Mouse (Mus musculus) left cerebral cortex, adult 2 months (tissue): Measurements from ENCODE around the gene Zbtb40. TPM values are rescaled to one million over a fixed set of nuclear protein-coding genes. Genes with fewer than 3 reads are reported as not detected.

Experiments used
- DNase-seq, 2 experiments: peaks; one replicate each; pipeline ENCODE4 v3.0.0; 2021 to 2022; ENCODE audit warnings: low spot score in 2 of 2, mixed read lengths in 1 of 2; ENCODE audit errors: extremely low spot score in 1 of 2
- H3K27ac ChIP-seq: fragments of 200-600 bp; 2 replicates; pipeline ENCODE4 v1.8.1; 2022
- H3K4me3 ChIP-seq: fragments of 200-600 bp; 2 replicates; pipeline ENCODE4 v1.8.1; 2022
- CTCF ChIP-seq: fragments of 200-600 bp; IDR thresholded peaks from 2 replicates; pipeline ENCODE4 v1.8.1; 2022; ENCODE audit warnings: antibody characterized with exemption, mild to moderate bottlenecking, moderate library complexity
- intact Hi-C: fragments of 180-260 bp; cut with DNase I; formaldehyde crosslinking; loops from one replicate; pipeline ENCODE4 v1.15.1; 2025
- total RNA-seq, 2 experiments: library from RNA; stranded (reverse); gene quantifications; 2 replicates each; pipeline ENCODE4 v1.2.3; 2021

Gene Zbtb40
- total RNA-seq, 2 experiments from 2014 or later, result 13.7 to 15.7 TPM

- no peak for DNase-seq
- intact Hi-C loops, result no loop called here
- no peak for TF ChIP-seq CTCF
- Histone ChIP-seq H3K27ac (no peak overlapping the region), H3K4me3 (no peak overlapping the region)
These were observed 50.2 kb downstream of the Zbtb40 start for GRCm38 (mm10) chr4:136998371-136998770.

- no peak for DNase-seq
- intact Hi-C loops, result no loop called here
- H3K4me3 ChIP-seq, result no peak overlapping the region
- no peak for TF ChIP-seq CTCF
- no peak overlapping the region for H3K27ac ChIP-seq
These were observed 50.8 kb downstream of the Zbtb40 start for GRCm38 (mm10) chr4:136997723-136998345.

- no peak for TF ChIP-seq CTCF
- Histone ChIP-seq H3K27ac (no peak overlapping the region), H3K4me3 (no peak overlapping the region)
- intact Hi-C loops, result no loop called here
- no peak for DNase-seq
These were observed 51.7 kb downstream of the Zbtb40 start for GRCm38 (mm10) chr4:136996933-136997332.

- DNase-seq, result no peak
- no peak for TF ChIP-seq CTCF
- no peak overlapping the region for H3K4me3 ChIP-seq
- no peak overlapping the region for H3K27ac ChIP-seq
- intact Hi-C loops, result no loop called here
These were observed 53.2 kb downstream of the Zbtb40 start for GRCm38 (mm10) chr4:136995361-136995760.

- H3K4me3 ChIP-seq, result no peak overlapping the region
- intact Hi-C loops, result loop anchor here (2.0 to 5.0 kb wide), 2 partner anchors 87 to 305 kb away; no protein-coding TSS in a partner anchor
- DNase-seq, result no peak
- TF ChIP-seq CTCF, result peak; percentile 9
- no peak overlapping the region for H3K27ac ChIP-seq
These were observed 66.5 kb downstream of the Zbtb40 start for GRCm38 (mm10) chr4:136981993-136982695.

GRCm38 (mm10) chr4:136981347-136981746, 67.3 kb downstream of the Zbtb40 start:
- Histone ChIP-seq H3K4me3 (no peak overlapping the region), H3K27ac (no peak overlapping the region)
- peak; percentile 40 to 53 for DNase-seq
- intact Hi-C loops, result loop anchor here (2.0 to 5.0 kb wide), 2 partner anchors 87 to 304 kb away; no protein-coding TSS in a partner anchor
- TF ChIP-seq CTCF, result peak; percentile 68

GRCm38 (mm10) chr4:136980921-136981320, 67.7 kb downstream of the Zbtb40 start:
- no peak for DNase-seq
- intact Hi-C loops, result loop anchor here (2.0 to 5.0 kb wide), 2 partner anchors 86 to 304 kb away; no protein-coding TSS in a partner anchor
- Histone ChIP-seq H3K27ac (no peak overlapping the region), H3K4me3 (no peak overlapping the region)
- no peak for TF ChIP-seq CTCF

GRCm38 (mm10) chr4:136977244-136977643, 71.4 kb downstream of the Zbtb40 start:
- Histone ChIP-seq H3K27ac (no peak overlapping the region), H3K4me3 (no peak overlapping the region)
- DNase-seq, result no peak
- no peak for TF ChIP-seq CTCF
- intact Hi-C loops, result loop anchor here (5.0 kb wide), 1 partner anchor 325 kb away; no protein-coding TSS in a partner anchor

GRCm38 (mm10) chr4:136970939-136971338, 77.7 kb downstream of the Zbtb40 start:
- no peak overlapping the region for H3K27ac ChIP-seq
- no peak overlapping the region for H3K4me3 ChIP-seq
- DNase-seq, result peak in 1 of 2 experiments; percentile 53
- intact Hi-C loops, result loop anchor here (5.0 kb wide), 1 partner anchor 44 kb away; no protein-coding TSS in a partner anchor
- TF ChIP-seq CTCF, result peak; percentile 70

- intact Hi-C loops, result loop anchor here (5.0 kb wide), 1 partner anchor 42 kb away; no protein-coding TSS in a partner anchor
- DNase-seq, result no peak
- Histone ChIP-seq H3K4me3 (no peak overlapping the region), H3K27ac (no peak overlapping the region)
- no peak for TF ChIP-seq CTCF
These were observed 78.9 kb downstream of the Zbtb40 start for GRCm38 (mm10) chr4:136969503-136970276.

- intact Hi-C loops, result no loop called here
- Histone ChIP-seq H3K27ac (no peak overlapping the region), H3K4me3 (no peak overlapping the region)
- no peak for DNase-seq
- no peak for TF ChIP-seq CTCF
These were observed 79.5 kb downstream of the Zbtb40 start for GRCm38 (mm10) chr4:136969096-136969495.

GRCm38 (mm10) chr4:136967511-136967910, 81.1 kb downstream of the Zbtb40 start:
- no peak for TF ChIP-seq CTCF
- intact Hi-C loops, result no loop called here
- DNase-seq, result no peak
- H3K4me3 ChIP-seq, result no peak overlapping the region
- H3K27ac ChIP-seq, result no peak overlapping the region
